Mouse (Mus musculus) hindbrain, embryonic 10.5 days (tissue): ENCODE data around the gene 1810049J17Rik. TPM values are rescaled to one million over a fixed set of nuclear protein-coding genes. Genes with fewer than 3 reads are reported as not detected.

Source experiments
- DNase-seq: peaks from one replicate; pipeline ENCODE4 v3.0.0-alpha.2; 2017; ENCODE audit warnings: low spot score
- H3K27ac ChIP-seq: fragments of 300-500 bp; sonication (generic); 2 replicates; pipeline ENCODE4 v1.5.1; 2016; ENCODE audit warnings: mild to moderate bottlenecking, moderate library complexity
- H3K27me3 ChIP-seq: fragments of 300-500 bp; sonication (generic); 2 replicates; pipeline ENCODE4 v1.6.1; 2016; ENCODE audit warnings: mild to moderate bottlenecking; ENCODE audit not compliant: poor library complexity, insufficient read depth, severe bottlenecking
- H3K36me3 ChIP-seq: fragments of 300-500 bp; sonication (generic); 2 replicates; pipeline ENCODE4 v1.6.1; 2016; ENCODE audit warnings: mild to moderate bottlenecking, moderate library complexity
- H3K4me1 ChIP-seq: fragments of 300-500 bp; sonication (generic); replicated peaks from 2 replicates; pipeline ENCODE4 v1.6.1; 2016; ENCODE audit warnings: mild to moderate bottlenecking
- H3K4me3 ChIP-seq: fragments of 300-500 bp; sonication (generic); 2 replicates; pipeline ENCODE4 v1.5.1; 2016; ENCODE audit warnings: mild to moderate bottlenecking, moderate library complexity
- H3K9me3 ChIP-seq: fragments of 300-500 bp; sonication (generic); 2 replicates; pipeline ENCODE4 v1.6.1; 2016; ENCODE audit warnings: mild to moderate bottlenecking, moderate library complexity
- WGBS: fragments of 180-500 bp; shearing (Covaris S2); methylation state at CpG from one replicate; pipeline ENCODE4 v1.1.7; 2016; 5-methylcytosine and 5-hydroxymethylcytosine counted together
- polyA plus RNA-seq: library from polyadenylated mRNA; unstranded; fragments of >200 nt; fragmentation: Nextera tagmentation; extraction: Ambion mirVana; gene quantifications from 2 replicates; pipeline ENCODE4 v1.2.1, GENCODE M21; 2016

Gene 1810049J17Rik
- polyA plus RNA-seq, 1 experiment from 2014 or later: 1.3 TPM

DNA sequence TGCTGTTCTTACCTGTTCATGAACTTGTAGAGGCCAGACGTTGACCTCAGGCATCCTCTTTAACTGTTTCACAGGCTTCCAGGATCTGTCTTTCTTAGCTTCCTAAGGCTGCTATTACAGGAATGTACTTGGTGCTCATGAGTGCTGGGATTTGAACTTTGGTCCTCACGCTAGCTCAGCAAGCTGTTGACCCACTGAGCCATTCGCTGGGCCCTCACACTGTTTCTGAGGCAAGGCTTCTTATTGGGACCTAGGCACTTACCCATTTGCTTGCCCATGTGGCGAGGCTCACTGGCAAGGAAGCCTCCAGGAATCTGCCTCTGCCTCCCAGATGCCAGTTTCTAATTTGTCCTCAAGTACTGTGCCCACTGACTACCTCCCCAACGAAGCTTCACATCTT is 1.8 kb downstream of the 1810049J17Rik start:
- Histone ChIP-seq H3K9me3 (no peaks in the 10 kb centered on the region), H3K4me3 (peak overlapping the region; percentile 98; the same call in 1 of the 2 replicates), H3K4me1 (peaks cover 24% of the 10 kb centered on the region), H3K36me3 (no peaks in the 10 kb centered on the region; the same call in 1 of the 2 replicates), H3K27ac (no peak overlapping the region), H3K27me3 (peaks cover 23% of the 10 kb centered on the region)
- 49% methylated on average over 5 of the region's 5 CpGs for WGBS
- DNase-seq: no peak

DNA sequence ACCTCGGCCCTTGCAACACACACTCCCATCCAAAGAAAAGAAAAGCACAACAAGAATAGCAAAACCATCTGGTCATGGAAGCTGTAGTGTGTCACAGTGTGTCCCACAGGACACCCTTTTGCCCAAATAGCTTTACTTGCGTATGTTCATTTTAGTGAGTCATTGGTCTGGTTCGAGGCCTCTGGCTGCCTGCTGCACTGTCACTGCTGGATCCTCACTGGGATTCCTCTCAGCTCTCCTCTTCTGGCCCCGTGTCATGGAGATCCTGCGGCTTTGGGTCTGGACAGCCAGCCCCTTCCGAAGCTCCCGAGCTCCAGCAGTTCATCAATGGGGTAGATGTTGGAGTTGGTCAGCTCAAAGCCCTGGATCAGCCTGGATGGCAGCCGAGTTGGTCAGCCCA is 3.2 kb downstream of the 1810049J17Rik start:
- no peak overlapping the region for H3K27ac ChIP-seq
- WGBS: 77% methylated on average over 8 of the region's 8 CpGs

DNA sequence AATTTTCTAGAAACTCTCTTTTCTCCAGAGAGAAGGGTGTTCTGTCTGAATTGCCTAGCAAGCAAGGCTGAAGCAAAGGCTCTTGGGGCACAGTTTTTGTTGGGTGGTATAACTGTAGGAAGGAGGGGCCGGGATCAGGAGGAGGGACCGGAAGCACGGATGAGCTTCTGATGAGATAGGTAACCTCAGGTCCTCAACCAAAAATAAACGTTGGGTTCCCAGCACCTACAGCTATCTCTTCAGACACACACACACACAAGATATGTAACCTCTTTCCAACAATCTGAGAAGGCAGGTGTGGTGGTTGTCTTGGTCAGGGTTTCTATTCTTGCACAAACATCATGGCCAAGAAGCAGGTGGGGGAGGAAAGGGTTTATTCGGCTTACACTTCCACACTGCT is 4.4 kb downstream of the 1810049J17Rik start:
- H3K36me3 ChIP-seq: no peaks in the 10 kb centered on the region
- H3K27ac ChIP-seq: no peak overlapping the region
- WGBS: 79% methylated on average over 5 of the region's 5 CpGs
- peaks cover 23% of the 10 kb centered on the region for H3K27me3 ChIP-seq
- no peaks in the 10 kb centered on the region for H3K9me3 ChIP-seq
- H3K4me1 ChIP-seq: no peaks in the 10 kb centered on the region; the same call in 1 of the 2 replicates
- DNase-seq: no peak
- H3K4me3 ChIP-seq: no peak overlapping the region

More for the DNA sequence above, 3.2 kb downstream of the 1810049J17Rik start:
- DNase-seq: no peak
- Histone ChIP-seq H3K27me3 (peaks cover 23% of the 10 kb centered on the region), H3K4me3 (no peak overlapping the region), H3K9me3 (no peaks in the 10 kb centered on the region), H3K36me3 (no peaks in the 10 kb centered on the region), H3K4me1 (peaks cover 10% of the 10 kb centered on the region)

DNA sequence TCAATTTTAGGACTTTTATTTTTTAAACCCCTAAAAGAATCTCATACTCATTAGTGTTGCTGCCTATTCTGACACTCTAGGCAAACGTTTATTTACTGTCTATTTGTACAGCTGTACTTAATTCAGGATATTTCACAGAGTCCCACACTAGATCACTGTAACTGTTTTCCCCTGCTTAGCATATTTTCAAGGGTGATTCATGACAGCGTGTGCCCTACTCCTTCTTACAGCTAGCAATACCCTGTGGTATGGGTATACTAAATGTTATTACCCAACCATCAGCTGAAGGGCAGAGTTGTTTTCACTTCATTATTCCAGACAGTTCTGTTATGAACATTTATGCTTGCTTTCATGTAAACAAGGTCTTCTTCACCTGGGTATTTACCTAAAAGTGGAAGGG is 5.7 kb downstream of the 1810049J17Rik start:
- Histone ChIP-seq H3K4me1 (no peaks in the 10 kb centered on the region; the same call in 1 of the 2 replicates), H3K36me3 (no peaks in the 10 kb centered on the region), H3K27me3 (peaks cover 23% of the 10 kb centered on the region), H3K4me3 (no peak overlapping the region), H3K27ac (no peak overlapping the region), H3K9me3 (no peaks in the 10 kb centered on the region)
- no peak for DNase-seq
- WGBS: 67% methylated on average over 2 of the region's 2 CpGs

DNA sequence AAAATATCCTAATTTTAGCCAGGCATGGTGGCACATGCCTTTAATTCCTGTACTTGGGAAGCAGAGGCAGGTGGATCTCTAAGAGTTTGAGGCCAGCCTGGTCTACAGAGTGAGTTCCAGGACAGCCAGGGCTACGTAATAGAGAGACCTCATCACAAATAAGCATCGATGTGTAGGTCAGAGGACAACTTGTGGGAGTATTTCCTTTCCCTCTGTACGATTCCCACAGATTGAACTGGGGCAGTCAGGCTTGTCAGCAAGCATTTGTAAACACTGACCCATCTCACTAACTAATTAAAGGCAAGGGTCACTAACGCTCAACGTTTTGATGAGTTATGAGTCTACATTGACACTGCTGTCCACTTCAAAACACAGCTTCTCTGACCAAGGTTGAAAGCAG is 7.1 kb downstream of the 1810049J17Rik start:
- no peaks in the 10 kb centered on the region for H3K36me3 ChIP-seq
- H3K4me3 ChIP-seq: no peak overlapping the region
- no peak for DNase-seq
- H3K9me3 ChIP-seq: no peaks in the 10 kb centered on the region
- no peaks in the 10 kb centered on the region for H3K4me1 ChIP-seq
- H3K27ac ChIP-seq: no peak overlapping the region
- 80% methylated on average over 5 of the region's 5 CpGs for WGBS
- peaks cover 15% of the 10 kb centered on the region for H3K27me3 ChIP-seq

DNA sequence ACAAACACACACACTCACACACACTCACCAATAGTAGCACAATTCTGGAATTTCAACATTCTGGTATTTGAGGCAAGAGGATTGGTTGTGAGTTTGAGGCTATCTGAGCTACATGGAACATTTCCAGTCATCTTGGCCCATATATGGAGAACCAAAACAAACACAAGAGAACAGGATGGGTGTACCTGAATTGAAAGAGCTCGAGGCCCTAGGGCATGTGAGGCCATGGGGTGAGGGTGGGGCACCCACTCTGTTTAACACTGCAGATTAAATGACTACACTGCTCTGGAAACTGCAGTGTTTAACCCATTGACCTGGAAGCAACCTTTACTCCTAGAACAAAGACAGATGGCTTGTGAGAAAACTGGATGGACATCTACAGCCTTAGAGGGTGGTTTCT is 8.4 kb downstream of the 1810049J17Rik start:
- WGBS: 33% methylated on average over 1 of the region's 1 CpGs
- H3K27me3 ChIP-seq: 0 out of 2 replicates have a peak, but pooled peaks cover 3% of the 10 kb centered on the region
- H3K27ac ChIP-seq: no peak overlapping the region
- H3K9me3 ChIP-seq: no peaks in the 10 kb centered on the region
- H3K4me1 ChIP-seq: no peaks in the 10 kb centered on the region
- H3K4me3 ChIP-seq: no peak overlapping the region
- no peak for DNase-seq
- no peaks in the 10 kb centered on the region for H3K36me3 ChIP-seq

DNA sequence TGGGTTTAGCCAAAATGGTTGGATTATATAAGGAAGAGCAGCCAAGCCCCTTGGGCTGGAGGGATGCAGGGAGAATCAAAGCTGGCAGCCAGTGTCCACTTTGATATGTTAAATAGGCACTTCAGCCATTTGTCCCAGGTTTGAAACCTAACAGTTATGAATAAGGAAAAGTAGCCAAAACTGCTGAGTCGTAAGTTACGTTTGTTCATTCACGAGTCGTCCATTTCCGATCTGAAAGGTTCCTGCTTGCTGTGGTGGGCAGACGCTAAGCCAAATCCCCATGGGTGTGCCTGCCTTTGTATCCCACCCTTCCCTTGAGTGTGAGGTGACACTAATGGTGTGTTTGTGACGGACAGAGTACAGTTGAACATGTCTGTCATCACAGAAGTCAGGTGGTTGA is 10.2 kb downstream of the 1810049J17Rik start:
- 87% methylated on average over 7 of the region's 7 CpGs for WGBS
- Histone ChIP-seq H3K4me3 (no peak overlapping the region), H3K27ac (no peak overlapping the region), H3K9me3 (no peaks in the 10 kb centered on the region), H3K4me1 (peaks cover under 1% of the 10 kb centered on the region; the same call in 1 of the 2 replicates), H3K27me3 (no peaks in the 10 kb centered on the region), H3K36me3 (no peaks in the 10 kb centered on the region)
- no peak for DNase-seq

DNA sequence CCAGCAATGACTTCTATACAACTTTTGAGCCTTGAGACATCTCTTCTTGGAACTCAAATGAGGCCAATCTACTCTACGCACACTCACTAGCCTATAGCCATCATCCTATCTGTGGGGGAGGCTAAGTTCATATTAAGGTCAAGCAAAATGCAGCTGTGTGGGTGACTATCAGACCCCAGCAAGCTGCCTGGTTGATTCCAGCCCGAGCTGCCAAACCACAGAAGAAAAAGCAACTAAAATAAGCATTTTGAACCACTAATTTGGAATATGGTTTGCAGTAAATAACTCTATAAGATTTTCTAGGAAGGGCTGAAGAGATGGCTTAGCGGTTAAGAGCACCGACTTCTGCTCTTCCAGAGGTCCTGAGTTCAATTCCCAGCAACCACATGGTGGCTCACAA is 11.0 kb downstream of the 1810049J17Rik start:
- H3K36me3 ChIP-seq: no peaks in the 10 kb centered on the region
- no peak overlapping the region for H3K27ac ChIP-seq
- no peaks in the 10 kb centered on the region for H3K9me3 ChIP-seq
- 93% methylated on average over 4 of the region's 4 CpGs for WGBS
- DNase-seq: no peak
- H3K27me3 ChIP-seq: no peaks in the 10 kb centered on the region
- H3K4me1 ChIP-seq: peaks cover 5% of the 10 kb centered on the region; the same call in 1 of the 2 replicates
- no peak overlapping the region for H3K4me3 ChIP-seq

DNA sequence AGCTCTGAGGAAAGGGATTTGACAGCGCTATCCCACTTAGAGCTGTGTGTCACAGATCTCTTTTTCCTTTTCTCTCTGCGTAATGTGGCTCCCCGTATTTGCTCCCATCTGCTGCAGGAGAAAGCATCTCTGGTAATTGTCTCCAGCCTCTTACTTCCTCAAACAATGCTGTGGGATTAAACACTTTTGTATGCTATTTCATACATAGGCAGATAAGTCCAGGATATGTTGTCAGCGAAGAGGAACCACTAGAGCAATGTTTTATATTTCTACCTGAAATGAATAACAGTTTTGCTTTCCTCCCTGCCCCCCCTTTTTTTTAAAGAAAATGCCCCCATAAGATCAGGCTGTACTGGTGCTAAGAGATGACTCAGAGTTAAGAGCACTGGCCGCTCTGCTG is 13.2 kb downstream of the 1810049J17Rik start:
- WGBS: 88% methylated on average over 5 of the region's 5 CpGs
- Histone ChIP-seq H3K4me1 (peaks cover 5% of the 10 kb centered on the region; the same call in 1 of the 2 replicates), H3K27ac (no peak overlapping the region), H3K4me3 (no peak overlapping the region), H3K9me3 (no peaks in the 10 kb centered on the region), H3K27me3 (no peaks in the 10 kb centered on the region), H3K36me3 (no peaks in the 10 kb centered on the region)
- no peak for DNase-seq

DNA sequence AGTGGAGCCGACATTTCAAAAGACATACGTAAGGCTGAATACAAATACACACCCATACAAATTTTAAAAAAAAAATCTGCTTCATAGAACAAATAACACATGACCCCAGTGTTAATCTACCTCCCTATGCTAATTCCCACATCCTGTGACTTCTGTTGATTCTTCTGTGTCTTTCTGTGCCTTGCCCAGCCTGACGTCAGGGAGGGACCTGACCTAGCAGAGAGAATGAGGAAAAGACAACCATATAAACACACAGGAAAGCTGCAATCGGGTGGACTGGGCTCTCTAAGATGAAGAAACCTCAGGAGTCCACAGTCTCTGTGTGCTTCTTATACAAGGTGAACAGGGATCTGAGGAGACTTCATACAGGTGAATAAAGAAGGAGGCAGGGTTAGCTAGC is 14.6 kb downstream of the 1810049J17Rik start:
- Histone ChIP-seq H3K27ac (no peak overlapping the region), H3K27me3 (no peaks in the 10 kb centered on the region), H3K36me3 (no peaks in the 10 kb centered on the region), H3K9me3 (no peaks in the 10 kb centered on the region), H3K4me3 (no peak overlapping the region), H3K4me1 (peaks cover 5% of the 10 kb centered on the region; the same call in 1 of the 2 replicates)
- WGBS: 81% methylated on average over 4 of the region's 4 CpGs
- no peak for DNase-seq

DNA sequence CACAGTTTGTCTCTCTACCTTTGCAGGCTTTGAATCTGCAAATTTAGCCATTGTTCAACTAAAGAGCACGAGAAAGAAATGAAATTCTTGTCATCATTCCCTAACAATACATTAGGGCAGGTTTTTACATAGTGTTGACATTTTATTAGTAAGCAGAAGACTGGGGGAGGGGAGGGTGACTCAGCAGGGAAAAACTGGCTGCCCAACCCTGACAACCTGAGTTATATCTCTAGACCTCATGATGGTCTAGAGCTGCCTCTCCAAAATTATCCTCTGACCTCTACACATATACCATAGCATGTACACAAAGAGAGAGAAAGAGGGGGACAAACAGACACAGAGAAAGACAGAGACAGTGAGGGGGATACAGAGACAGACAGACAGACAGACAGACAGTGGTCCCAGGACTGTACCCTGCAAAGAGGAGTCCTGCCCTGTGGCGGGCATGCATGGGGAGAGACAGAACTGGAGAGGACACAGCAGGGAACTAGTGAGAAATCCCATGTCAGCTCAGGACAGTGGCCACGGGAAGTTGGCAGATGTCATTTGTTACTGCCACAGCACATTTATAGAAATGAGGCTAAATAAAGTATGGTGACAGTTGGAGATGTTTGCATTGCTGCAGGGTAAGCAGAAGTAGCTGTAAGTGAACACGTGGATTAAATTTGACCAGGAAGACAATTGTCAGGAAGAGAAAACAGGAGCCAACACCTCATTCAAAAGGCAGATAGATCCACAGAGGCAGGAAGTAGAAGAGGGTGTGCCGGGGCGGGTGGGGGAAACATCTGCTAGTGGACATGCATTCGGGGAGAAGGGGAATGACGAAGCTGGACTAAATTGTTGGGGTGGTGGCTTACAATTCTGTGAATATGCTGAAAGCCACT is 15.3 kb downstream of the 1810049J17Rik start:
- H3K27ac ChIP-seq: no peak overlapping the region
- no peaks in the 10 kb centered on the region for H3K27me3 ChIP-seq
- DNase-seq: no peak
- no peaks in the 10 kb centered on the region for H3K9me3 ChIP-seq
- WGBS: 72% methylated on average over 8 of the region's 8 CpGs
- H3K36me3 ChIP-seq: no peaks in the 10 kb centered on the region
- peaks cover 5% of the 10 kb centered on the region; the same call in 1 of the 2 replicates for H3K4me1 ChIP-seq
- H3K4me3 ChIP-seq: no peak overlapping the region

DNA sequence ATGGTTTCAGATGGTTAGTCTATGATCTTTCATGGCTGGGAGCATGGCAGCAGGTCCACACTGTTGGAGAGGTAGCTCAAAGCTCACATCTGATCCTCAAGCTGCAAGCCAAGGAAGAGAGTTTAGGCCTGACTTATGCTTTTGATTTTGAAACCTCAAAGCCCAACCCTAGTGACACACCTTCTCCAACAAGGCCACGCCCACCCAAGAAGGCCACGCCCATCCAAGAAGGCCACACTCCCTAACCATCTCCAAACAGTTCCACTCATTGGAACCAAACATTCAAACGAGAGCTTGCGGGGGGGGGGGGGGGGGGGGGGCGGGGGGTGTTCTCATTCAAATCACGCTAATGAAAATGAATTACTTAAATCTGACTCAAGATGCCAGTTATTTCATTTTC is 19.9 kb downstream of the 1810049J17Rik start:
- no peak overlapping the region for H3K27ac ChIP-seq
- H3K9me3 ChIP-seq: no peaks in the 10 kb centered on the region
- DNase-seq: no peak
- WGBS: 80% methylated on average over 6 of the region's 6 CpGs
- H3K36me3 ChIP-seq: no peaks in the 10 kb centered on the region
- H3K4me3 ChIP-seq: no peak overlapping the region
- no peaks in the 10 kb centered on the region for H3K27me3 ChIP-seq
- peaks cover 5% of the 10 kb centered on the region; the same call in 1 of the 2 replicates for H3K4me1 ChIP-seq

DNA sequence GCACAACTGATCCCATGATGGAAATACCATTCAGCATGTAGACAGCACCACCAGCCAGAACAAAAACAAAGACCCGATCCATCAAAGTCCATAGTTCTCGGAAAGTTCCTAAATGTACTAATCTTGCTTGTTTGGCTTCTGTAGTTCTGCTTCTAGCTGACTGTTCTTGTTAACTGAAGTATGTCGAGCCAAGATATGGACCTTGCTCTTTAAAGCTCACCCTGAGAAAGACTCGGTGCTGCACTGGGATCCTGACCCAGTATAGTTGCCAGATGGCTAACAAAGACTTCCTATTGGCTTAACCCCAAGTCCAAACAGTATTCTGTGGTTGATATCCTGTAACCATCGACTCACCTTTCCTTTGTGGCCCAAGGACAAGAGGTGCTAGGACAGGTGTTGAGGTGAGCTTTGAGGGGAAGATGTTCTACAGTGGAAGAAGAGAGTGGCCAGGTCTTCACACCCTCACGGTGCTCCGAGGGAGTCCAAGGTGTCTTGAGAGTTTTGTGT is 23.4 kb downstream of the 1810049J17Rik start:
- DNase-seq: no peak
- Histone ChIP-seq H3K4me1 (no peaks in the 10 kb centered on the region), H3K36me3 (no peaks in the 10 kb centered on the region), H3K4me3 (no peak overlapping the region), H3K9me3 (no peaks in the 10 kb centered on the region), H3K27me3 (no peaks in the 10 kb centered on the region), H3K27ac (no peak overlapping the region)
- WGBS: 88% methylated on average over 7 of the region's 7 CpGs
